Mouse (Mus musculus) heart, embryonic 10.5 days (tissue): ENCODE results near the gene Reck. TPM values are rescaled to one million over a fixed set of nuclear protein-coding genes. Genes with fewer than 3 reads are reported as not detected.

Experiments
- DNase-seq: peaks from one replicate; pipeline ENCODE4 v3.0.0-alpha.2; 2017; ENCODE audit warnings: low spot score
- H3K27ac ChIP-seq: fragments of 300-500 bp; sonication (generic); 2 replicates; pipeline ENCODE4 v1.5.1; 2016; ENCODE audit warnings: mild to moderate bottlenecking
- H3K27me3 ChIP-seq: fragments of 300-500 bp; sonication (generic); 2 replicates; pipeline ENCODE4 v1.6.1; 2016; ENCODE audit warnings: mild to moderate bottlenecking; ENCODE audit not compliant: poor library complexity, insufficient read depth, severe bottlenecking
- H3K36me3 ChIP-seq: fragments of 300-500 bp; sonication (generic); 2 replicates; pipeline ENCODE4 v1.6.1; 2016; ENCODE audit warnings: mild to moderate bottlenecking, moderate library complexity
- H3K4me1 ChIP-seq: fragments of 300-500 bp; sonication (generic); 2 replicates; pipeline ENCODE4 v1.6.1; 2016; ENCODE audit warnings: mild to moderate bottlenecking
- H3K4me3 ChIP-seq: fragments of 300-500 bp; sonication (generic); 2 replicates; pipeline ENCODE4 v1.5.1; 2016; ENCODE audit warnings: mild to moderate bottlenecking, moderate library complexity
- H3K9me3 ChIP-seq: fragments of 300-500 bp; sonication (generic); 2 replicates; pipeline ENCODE4 v1.6.1; 2016; ENCODE audit warnings: mild to moderate bottlenecking, moderate library complexity
- WGBS: fragments of 180-500 bp; shearing (Covaris S2); methylation state at CpG from one replicate; pipeline ENCODE4 v1.1.7; 2016; 5-methylcytosine and 5-hydroxymethylcytosine counted together
- polyA plus RNA-seq: library from polyadenylated mRNA; unstranded; fragments of >200 nt; fragmentation: Nextera tagmentation; extraction: Ambion mirVana; gene quantifications from 2 replicates; pipeline ENCODE4 v1.2.1, GENCODE M21; 2016

Gene Reck
- 11.0 and 17.4 TPM in 2 replicates for polyA plus RNA-seq

- Histone ChIP-seq H3K9me3 (no peaks in the 10 kb centered on the region), H3K27ac (peak within 1 kb of the TSS; percentile 96), H3K4me1 (peaks cover 34% of the 10 kb centered on the region), H3K36me3 (no peaks in the 10 kb centered on the region), H3K27me3 (no peaks in the 10 kb centered on the region), H3K4me3 (peak within 1 kb of the TSS; percentile 90)
- under 1% methylated on average over 72 of the region's 73 CpGs for WGBS
- DNase-seq: peak; percentile 94
Measured at GRCm38 (mm10) chr4:43875160-43875918, at the start of gene Reck. Reck (plus strand) TSS chr4:43875530.

GRCm38 (mm10) chr4:43828806-43829205 is 46.5 kb upstream of the Reck start:
- no peaks in the 10 kb centered on the region for H3K9me3 ChIP-seq
- no peaks in the 10 kb centered on the region for H3K36me3 ChIP-seq
- H3K4me3 ChIP-seq: no peak overlapping the region
- WGBS: 91% methylated on average over 4 of the region's 4 CpGs
- no peak overlapping the region for H3K27ac ChIP-seq
- no peaks in the 10 kb centered on the region for H3K27me3 ChIP-seq
- DNase-seq: peak; percentile 57
- 0 out of 2 replicates have a peak, but pooled peaks cover 5% of the 10 kb centered on the region for H3K4me1 ChIP-seq

- H3K27me3 ChIP-seq: no peaks in the 10 kb centered on the region
- no peaks in the 10 kb centered on the region for H3K9me3 ChIP-seq
- no peak overlapping the region for H3K27ac ChIP-seq
- H3K4me3 ChIP-seq: no peak overlapping the region
- no peaks in the 10 kb centered on the region for H3K36me3 ChIP-seq
- peaks cover 9% of the 10 kb centered on the region for H3K4me1 ChIP-seq
- DNase-seq: peak; percentile 38
- WGBS: 69% methylated on average over 5 of the region's 5 CpGs
Measured at GRCm38 (mm10) chr4:43832031-43832430, 43.3 kb upstream of the Reck start.

GRCm38 (mm10) chr4:43833752-43834151 is 41.6 kb upstream of the Reck start:
- Histone ChIP-seq H3K27ac (no peak overlapping the region), H3K4me1 (peaks cover 20% of the 10 kb centered on the region), H3K36me3 (no peaks in the 10 kb centered on the region), H3K27me3 (no peaks in the 10 kb centered on the region), H3K4me3 (no peak overlapping the region), H3K9me3 (no peaks in the 10 kb centered on the region)
- WGBS: 73% methylated on average over 5 of the region's 5 CpGs
- no peak for DNase-seq

- Histone ChIP-seq H3K27ac (no peak overlapping the region), H3K9me3 (no peaks in the 10 kb centered on the region), H3K36me3 (no peaks in the 10 kb centered on the region), H3K4me3 (no peak overlapping the region), H3K4me1 (peaks cover 20% of the 10 kb centered on the region), H3K27me3 (no peaks in the 10 kb centered on the region; the same call in 1 of the 2 replicates)
- no peak for DNase-seq
- WGBS: 33% methylated on average over 4 of the region's 4 CpGs
Measured at GRCm38 (mm10) chr4:43834749-43835148, 40.6 kb upstream of the Reck start.

- H3K27me3 ChIP-seq: no peaks in the 10 kb centered on the region; the same call in 1 of the 2 replicates
- WGBS: 65% methylated on average over 3 of the region's 3 CpGs
- no peak for DNase-seq
Measured at GRCm38 (mm10) chr4:43838326-43838725, 37.0 kb upstream of the Reck start.

GRCm38 (mm10) chr4:43840101-43840500 is 35.2 kb upstream of the Reck start, which contains the start of gene Olfr157:
Olfr157 (minus strand) TSS chr4:43840201.
- Histone ChIP-seq H3K36me3 (no peaks in the 10 kb centered on the region), H3K27me3 (no peaks in the 10 kb centered on the region; the same call in 1 of the 2 replicates), H3K4me1 (peaks cover 15% of the 10 kb centered on the region), H3K27ac (no peak within 1 kb of the TSS), H3K4me3 (no peak within 1 kb of the TSS), H3K9me3 (no peaks in the 10 kb centered on the region)
- no peak for DNase-seq
- 77% methylated on average over 1 of the region's 1 CpGs for WGBS

More at GRCm38 (mm10) chr4:43838326-43838725, 37.0 kb upstream of the Reck start:
- Histone ChIP-seq H3K9me3 (no peaks in the 10 kb centered on the region), H3K4me3 (no peak overlapping the region), H3K27ac (no peak overlapping the region), H3K36me3 (no peaks in the 10 kb centered on the region), H3K4me1 (peaks cover 20% of the 10 kb centered on the region)

GRCm38 (mm10) chr4:43851265-43851664 is 24.1 kb upstream of the Reck start, which contains the start of gene Olfr155:
Olfr155 (plus strand) TSS chr4:43851565.
- Histone ChIP-seq H3K9me3 (no peaks in the 10 kb centered on the region), H3K36me3 (no peaks in the 10 kb centered on the region), H3K4me3 (no peak within 1 kb of the TSS), H3K4me1 (peaks cover 5% of the 10 kb centered on the region; the same call in 1 of the 2 replicates), H3K27ac (no peak within 1 kb of the TSS), H3K27me3 (peaks cover 9% of the 10 kb centered on the region; the same call in 1 of the 2 replicates)
- WGBS: 81% methylated on average over 6 of the region's 6 CpGs
- DNase-seq: no peak

GRCm38 (mm10) chr4:43854101-43854500 is 21.2 kb upstream of the Reck start:
- Histone ChIP-seq H3K27me3 (peaks cover 2% of the 10 kb centered on the region; the same call in 1 of the 2 replicates), H3K36me3 (no peaks in the 10 kb centered on the region), H3K9me3 (no peaks in the 10 kb centered on the region), H3K4me3 (no peak overlapping the region), H3K4me1 (peaks cover 5% of the 10 kb centered on the region; the same call in 1 of the 2 replicates), H3K27ac (no peak overlapping the region)
- no peak for DNase-seq
- WGBS: 55% methylated on average over 8 of the region's 8 CpGs

- Histone ChIP-seq H3K9me3 (no peaks in the 10 kb centered on the region), H3K27ac (no peak overlapping the region), H3K4me1 (peaks cover 10% of the 10 kb centered on the region), H3K36me3 (no peaks in the 10 kb centered on the region), H3K4me3 (no peak overlapping the region), H3K27me3 (no peaks in the 10 kb centered on the region)
- peak; percentile 66 for DNase-seq
- WGBS: 85% methylated on average over 10 of the region's 10 CpGs
Measured at GRCm38 (mm10) chr4:43859886-43860285, 15.4 kb upstream of the Reck start.

- peaks cover 10% of the 10 kb centered on the region for H3K4me1 ChIP-seq
- H3K4me3 ChIP-seq: no peak overlapping the region
- peak; percentile 77 for DNase-seq
- H3K27me3 ChIP-seq: no peaks in the 10 kb centered on the region
- H3K27ac ChIP-seq: no peak overlapping the region
- no peaks in the 10 kb centered on the region for H3K36me3 ChIP-seq
- WGBS: 14% methylated on average over 14 of the region's 14 CpGs
- H3K9me3 ChIP-seq: no peaks in the 10 kb centered on the region
Measured at GRCm38 (mm10) chr4:43860744-43861519, 14.4 kb upstream of the Reck start.

- DNase-seq: peak; percentile 50
- WGBS: 61% methylated on average over 4 of the region's 4 CpGs
Measured at GRCm38 (mm10) chr4:43863298-43863697, 12.0 kb upstream of the Reck start.

GRCm38 (mm10) chr4:43869821-43870220 is 5.5 kb upstream of the Reck start:
- Histone ChIP-seq H3K4me3 (no peak overlapping the region), H3K27ac (no peak overlapping the region), H3K36me3 (no peaks in the 10 kb centered on the region), H3K9me3 (no peaks in the 10 kb centered on the region; the same call in 1 of the 2 replicates), H3K27me3 (no peaks in the 10 kb centered on the region), H3K4me1 (0 out of 2 replicates have a peak, but pooled peaks cover 3% of the 10 kb centered on the region)
- no peak for DNase-seq
- WGBS: 85% methylated on average over 10 of the region's 10 CpGs

More at GRCm38 (mm10) chr4:43863298-43863697, 12.0 kb upstream of the Reck start:
- Histone ChIP-seq H3K4me3 (no peak overlapping the region), H3K27me3 (no peaks in the 10 kb centered on the region), H3K27ac (no peak overlapping the region), H3K36me3 (no peaks in the 10 kb centered on the region), H3K9me3 (no peaks in the 10 kb centered on the region; the same call in 1 of the 2 replicates), H3K4me1 (peaks cover 10% of the 10 kb centered on the region)
